Mouse (Mus musculus): ENCODE measurements around the gene Gm128. TPM values are rescaled to one million over a fixed set of nuclear protein-coding genes. Genes with fewer than 3 reads are reported as not detected.
A peak's percentile ranks its signal among the peaks of the same experiment; 100 is the strongest.
"Not testable (repeated sequence)": the region's sequence is repeated elsewhere in the genome, so short reads cannot be mapped to it uniquely, and the experiment has no call there.

Gene Gm128
- polyA plus RNA-seq, 1 experiment from 2014 or later = 0.64 TPM

DNA sequence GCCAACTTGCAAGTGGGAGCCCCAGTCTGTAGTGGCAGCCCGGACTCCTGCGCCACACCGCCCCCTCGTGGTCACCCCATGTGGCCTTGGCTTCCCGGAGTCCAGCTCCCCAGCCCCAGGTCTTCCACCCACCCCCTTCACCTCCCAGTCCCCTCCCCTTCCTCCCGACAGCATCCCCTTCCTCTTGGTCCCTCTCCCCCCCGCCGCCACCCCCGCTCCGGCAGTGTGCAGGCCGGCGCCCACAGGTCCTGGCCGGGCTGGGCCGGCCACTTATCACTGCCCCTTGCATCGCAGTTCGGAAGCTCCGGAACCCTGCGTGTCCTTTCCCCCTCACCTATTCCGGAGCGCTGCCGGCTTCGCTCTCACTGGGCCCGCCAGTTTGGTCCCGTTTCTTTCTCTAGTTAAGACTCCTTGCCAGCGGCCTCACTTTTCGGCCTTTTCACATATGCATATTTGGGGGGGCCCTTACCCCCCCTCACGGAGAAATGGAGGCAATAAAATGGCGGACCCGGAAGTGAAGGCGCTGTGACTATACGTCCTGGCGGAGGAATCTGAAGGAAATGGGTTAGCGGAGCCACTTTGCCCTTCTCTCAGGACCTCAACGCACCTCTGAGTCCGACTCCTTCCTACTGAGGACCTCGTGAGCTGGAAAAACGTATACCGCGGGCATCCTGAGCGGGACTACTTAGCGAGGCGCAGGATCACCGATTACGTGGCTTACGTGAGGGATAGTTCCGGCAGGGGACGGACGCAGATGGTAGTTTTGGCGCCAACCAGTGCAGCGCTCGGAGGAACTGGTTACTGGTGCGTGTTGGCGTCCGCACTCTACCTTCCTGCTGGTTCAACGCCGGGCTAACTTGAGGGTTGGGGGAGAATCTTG, 23.9 kb downstream of the Gm128 start, which contains the start of gene Gabpb2:
Gabpb2 (minus strand) TSS at position 662 of the 880 bp plus-strand sequence.
- no peaks in the 10 kb centered on the region for H3K9me3 ChIP-seq (replicated peaks)

DNA sequence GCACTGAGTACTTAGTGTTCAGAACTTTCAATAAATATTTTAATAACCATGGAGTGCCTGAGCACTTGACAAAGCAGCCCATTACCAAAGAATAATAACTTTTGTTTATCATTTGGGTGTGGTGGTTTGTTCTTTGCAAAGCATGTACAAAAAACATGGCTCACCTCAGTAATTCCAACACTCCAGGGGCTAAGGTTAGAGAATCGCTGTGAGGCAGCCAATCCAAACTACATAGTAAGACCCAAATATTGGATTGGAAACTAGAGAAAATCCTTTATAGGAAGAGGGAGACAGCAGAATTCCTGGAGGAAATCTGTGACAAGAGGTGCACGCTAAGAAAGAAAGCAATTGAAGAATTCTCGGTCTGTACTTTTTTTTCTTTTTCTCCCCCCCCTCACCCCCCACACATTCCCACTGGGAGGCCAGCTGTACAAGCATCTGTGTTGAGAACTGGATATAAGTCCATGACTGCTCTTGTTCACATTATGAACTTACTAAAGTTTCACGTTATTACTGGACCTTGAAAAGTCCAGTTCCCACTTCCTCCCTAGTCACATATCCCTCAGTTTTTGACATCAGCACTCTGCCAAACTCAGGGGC, 24.6 kb downstream of the Gm128 start:
- peak overlapping the region; percentile 99 for H3K27ac ChIP-seq (ENCODE audit: poor library complexity, severe bottlenecking)
- ATAC-seq (ENCODE audit: insufficient number of reproducible peaks, low FRiP score) = peak; percentile 20
- 21% methylated on average over 4 of the region's 4 CpGs for WGBS
- peaks cover 9% of the 10 kb centered on the region for H3K4me1 ChIP-seq (replicated peaks)
- peak overlapping the region; percentile 80 for H3K4me3 ChIP-seq
- H3K4me2 ChIP-seq = peak overlapping the region; percentile 71
- H3K9me3 ChIP-seq (replicated peaks) = no peaks in the 10 kb centered on the region
- peaks cover 46% of the 10 kb centered on the region for H3K36me3 ChIP-seq
- H3K27me3 ChIP-seq (replicated peaks) = no peaks in the 10 kb centered on the region
- H3K9ac ChIP-seq = peak overlapping the region; percentile 91

More for the DNA sequence above, 23.9 kb downstream of the Gm128 start, which contains the start of gene Gabpb2:
- peak within 1 kb of the TSS; percentile 80 for H3K4me3 ChIP-seq
- peak within 1 kb of the TSS; percentile 71 for H3K4me2 ChIP-seq
- peak; percentile 92 for ATAC-seq (ENCODE audit: insufficient number of reproducible peaks, low FRiP score)
- WGBS = under 1% methylated on average over 56 of the region's 56 CpGs
- H3K9ac ChIP-seq = peak within 1 kb of the TSS; percentile 91
- H3K4me1 ChIP-seq (replicated peaks) = peaks cover 9% of the 10 kb centered on the region
- H3K36me3 ChIP-seq = peaks cover 45% of the 10 kb centered on the region
- H3K27me3 ChIP-seq (replicated peaks) = no peaks in the 10 kb centered on the region
- peak within 1 kb of the TSS; percentile 99 for H3K27ac ChIP-seq (ENCODE audit: poor library complexity, severe bottlenecking)

DNA sequence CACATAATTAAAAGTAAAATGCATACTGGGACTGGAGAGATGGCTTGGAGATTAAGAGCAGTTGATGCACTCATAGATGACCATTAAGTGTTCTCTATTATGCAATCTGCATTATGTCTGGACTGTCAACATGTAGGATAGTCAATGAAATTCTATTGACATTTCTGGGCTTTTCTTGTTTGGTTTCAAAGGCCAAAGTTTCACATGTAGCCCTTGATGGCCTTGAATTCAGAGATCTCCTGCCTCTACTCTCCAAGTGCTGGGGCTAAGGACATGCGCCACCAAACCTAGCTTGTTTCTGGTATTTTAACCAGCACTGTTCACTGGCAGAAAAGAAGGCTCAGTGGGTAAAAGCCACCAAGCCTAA, 27.8 kb downstream of the Gm128 start:
- Histone ChIP-seq H3K36me3 (peaks cover 32% of the 10 kb centered on the region), H3K4me1 (replicated peaks) (peaks cover 9% of the 10 kb centered on the region), H3K27ac (ENCODE audit: poor library complexity, severe bottlenecking) (no peak overlapping the region), H3K27me3 (replicated peaks) (no peaks in the 10 kb centered on the region), H3K9me3 (replicated peaks) (no peaks in the 10 kb centered on the region), H3K4me2 (no peak overlapping the region), H3K4me3 (no peak overlapping the region), H3K9ac (no peak overlapping the region)
- ATAC-seq (ENCODE audit: insufficient number of reproducible peaks, low FRiP score) = no peak
- 97% methylated on average over 1 of the region's 1 CpGs for WGBS

DNA sequence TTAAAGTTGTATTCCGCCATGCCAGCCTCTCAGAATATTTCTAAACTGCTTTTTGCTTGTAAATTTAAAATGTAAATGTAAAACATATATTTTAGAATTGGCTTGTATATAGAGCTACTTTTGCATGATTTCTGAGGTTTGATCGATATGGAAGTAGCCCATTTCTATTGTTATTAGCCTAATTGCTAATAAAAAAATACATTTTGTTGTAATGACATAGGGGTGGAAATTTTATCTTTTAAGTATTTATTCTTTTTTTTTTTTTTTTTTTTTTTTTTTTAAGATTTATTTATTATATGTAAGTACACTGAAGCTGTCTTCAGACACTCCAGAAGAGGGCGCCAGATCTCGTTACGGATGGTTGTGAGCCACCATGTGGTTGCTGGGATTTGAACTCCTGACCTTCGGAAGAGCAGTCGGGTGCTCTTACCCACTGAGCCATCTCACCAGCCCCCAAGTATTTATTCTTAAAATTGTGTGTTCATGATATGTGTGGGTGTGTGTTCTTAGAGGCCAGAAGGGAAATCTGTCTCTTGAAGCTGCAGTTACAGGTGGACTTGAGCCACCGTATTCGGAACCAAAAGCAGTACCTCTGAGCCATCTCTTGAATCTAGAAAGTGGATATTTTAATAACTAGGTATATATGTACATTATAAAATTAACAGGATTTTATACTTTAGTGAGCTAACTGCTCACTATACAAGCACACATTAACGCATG, 28.3 kb downstream of the Gm128 start:
- not testable (repeated sequence) for H3K4me3 ChIP-seq; ATAC-seq (ENCODE audit: insufficient number of reproducible peaks, low FRiP score); H3K4me2 ChIP-seq; H3K9me3 ChIP-seq (replicated peaks); H3K9ac ChIP-seq; H3K27me3 ChIP-seq (replicated peaks); H3K27ac ChIP-seq (ENCODE audit: poor library complexity, severe bottlenecking); H3K4me1 ChIP-seq (replicated peaks)
- H3K36me3 ChIP-seq = peaks cover 37% of the 10 kb centered on the region
- WGBS = 87% methylated on average over 10 of the region's 10 CpGs

DNA sequence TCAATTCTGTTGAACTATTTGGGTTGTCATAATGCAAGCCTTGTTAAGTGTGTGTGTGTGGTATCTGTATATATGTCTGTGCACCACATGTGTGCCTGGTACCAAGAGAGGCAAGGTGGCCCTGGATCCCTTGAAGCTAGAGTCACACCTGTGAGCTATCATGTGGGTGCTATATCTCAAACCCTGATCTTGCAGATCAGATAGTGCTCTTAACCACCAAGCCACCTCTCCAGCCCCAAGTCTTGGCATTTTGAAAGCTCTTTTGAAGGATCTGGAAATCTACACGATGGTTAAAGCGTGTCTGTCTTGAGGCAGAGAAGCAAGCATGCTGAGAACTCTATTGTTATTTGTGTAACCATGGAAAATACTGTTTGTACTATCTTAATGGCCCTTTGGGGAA, 30.8 kb downstream of the Gm128 start:
- Histone ChIP-seq H3K27ac (ENCODE audit: poor library complexity, severe bottlenecking) (no peak overlapping the region), H3K9ac (no peak overlapping the region), H3K27me3 (replicated peaks) (no peaks in the 10 kb centered on the region), H3K36me3 (peaks cover 54% of the 10 kb centered on the region), H3K4me3 (no peak overlapping the region), H3K4me2 (no peak overlapping the region), H3K4me1 (replicated peaks) (no peaks in the 10 kb centered on the region), H3K9me3 (replicated peaks) (no peaks in the 10 kb centered on the region)
- no peak for ATAC-seq (ENCODE audit: insufficient number of reproducible peaks, low FRiP score)
- 76% methylated on average over 2 of the region's 2 CpGs for WGBS

DNA sequence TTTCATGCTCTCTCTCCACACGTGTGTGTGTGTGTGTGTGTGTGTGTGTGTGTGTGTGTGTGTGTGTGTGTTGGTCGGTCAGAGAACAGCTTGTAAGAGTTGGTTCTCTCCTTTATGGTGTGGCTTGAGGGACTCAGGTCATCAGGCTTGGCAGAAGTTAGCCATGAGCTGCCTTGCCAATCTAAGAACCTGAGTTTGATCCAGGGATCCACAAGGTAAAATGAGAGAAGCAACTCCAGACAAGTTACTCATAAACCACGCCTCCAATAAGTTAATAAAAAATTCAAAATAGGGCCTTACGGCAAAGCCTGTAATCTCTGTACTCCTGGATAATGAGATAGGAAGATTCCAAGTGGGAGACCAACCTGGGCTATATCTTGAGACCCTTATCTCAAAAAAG, 33.1 kb downstream of the Gm128 start:
- Histone ChIP-seq H3K36me3 (peaks cover 60% of the 10 kb centered on the region), H3K27ac (ENCODE audit: poor library complexity, severe bottlenecking) (no peak overlapping the region), H3K27me3 (replicated peaks) (no peaks in the 10 kb centered on the region), H3K4me1 (replicated peaks) (no peaks in the 10 kb centered on the region), H3K4me2 (no peak overlapping the region), H3K9ac (no peak overlapping the region), H3K9me3 (replicated peaks) (no peaks in the 10 kb centered on the region), H3K4me3 (no peak overlapping the region)
- WGBS = 88% methylated on average over 4 of the region's 4 CpGs
- no peak for ATAC-seq (ENCODE audit: insufficient number of reproducible peaks, low FRiP score)

DNA sequence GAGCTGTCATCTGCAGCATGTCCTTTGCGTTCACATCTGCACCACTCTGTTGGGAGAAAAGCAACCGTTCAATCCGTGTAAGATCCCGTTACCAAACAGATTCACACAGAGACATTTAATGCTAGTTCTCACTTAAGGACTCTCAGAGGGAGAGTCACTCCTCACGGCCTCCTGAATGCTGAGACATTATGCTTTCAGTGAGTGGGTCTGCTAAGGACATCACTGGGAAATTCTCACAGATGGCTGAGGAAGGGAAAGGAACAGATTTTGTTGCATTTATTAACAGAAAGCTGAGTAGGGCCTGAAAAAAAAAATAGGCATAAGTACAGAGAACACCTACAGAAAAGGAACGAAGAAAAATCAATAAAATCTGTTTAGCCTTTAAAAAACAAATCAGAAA, 37.5 kb downstream of the Gm128 start:
- Histone ChIP-seq H3K9ac (no peak overlapping the region), H3K4me2 (no peak overlapping the region), H3K9me3 (replicated peaks) (no peaks in the 10 kb centered on the region), H3K4me3 (no peak overlapping the region), H3K27ac (ENCODE audit: poor library complexity, severe bottlenecking) (no peak overlapping the region), H3K4me1 (replicated peaks) (no peaks in the 10 kb centered on the region), H3K36me3 (peaks cover 88% of the 10 kb centered on the region), H3K27me3 (replicated peaks) (no peaks in the 10 kb centered on the region)
- WGBS = 83% methylated on average over 6 of the region's 6 CpGs
- ATAC-seq (ENCODE audit: insufficient number of reproducible peaks, low FRiP score) = no peak

DNA sequence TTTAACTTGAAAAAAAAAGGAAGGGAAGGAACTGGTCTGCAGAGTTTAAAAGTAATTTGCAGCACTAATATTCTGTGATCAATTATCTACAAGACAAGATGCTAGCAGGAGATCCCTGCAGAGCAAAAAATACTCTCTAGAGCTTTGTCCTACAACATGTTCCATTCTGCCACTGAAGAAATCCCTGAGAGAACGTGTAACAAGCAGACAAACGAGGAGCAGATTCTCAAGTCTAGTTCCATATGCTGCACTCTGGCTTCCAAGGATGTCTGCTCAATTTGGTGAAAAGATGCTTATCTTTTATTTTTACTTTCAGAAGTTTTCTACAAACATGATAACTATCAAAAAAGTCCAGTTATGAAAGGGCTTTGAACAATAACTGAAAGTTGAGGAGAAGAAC, 40.8 kb downstream of the Gm128 start:
- no peak overlapping the region for H3K4me2 ChIP-seq
- WGBS = 83% methylated on average over 2 of the region's 2 CpGs
- H3K27ac ChIP-seq (ENCODE audit: poor library complexity, severe bottlenecking) = no peak overlapping the region
- H3K4me3 ChIP-seq = no peak overlapping the region
- no peaks in the 10 kb centered on the region for H3K4me1 ChIP-seq (replicated peaks)
- no peak for ATAC-seq (ENCODE audit: insufficient number of reproducible peaks, low FRiP score)
- peaks cover 90% of the 10 kb centered on the region for H3K36me3 ChIP-seq
- no peaks in the 10 kb centered on the region for H3K9me3 ChIP-seq (replicated peaks)
- H3K9ac ChIP-seq = no peak overlapping the region
- no peaks in the 10 kb centered on the region for H3K27me3 ChIP-seq (replicated peaks)

DNA sequence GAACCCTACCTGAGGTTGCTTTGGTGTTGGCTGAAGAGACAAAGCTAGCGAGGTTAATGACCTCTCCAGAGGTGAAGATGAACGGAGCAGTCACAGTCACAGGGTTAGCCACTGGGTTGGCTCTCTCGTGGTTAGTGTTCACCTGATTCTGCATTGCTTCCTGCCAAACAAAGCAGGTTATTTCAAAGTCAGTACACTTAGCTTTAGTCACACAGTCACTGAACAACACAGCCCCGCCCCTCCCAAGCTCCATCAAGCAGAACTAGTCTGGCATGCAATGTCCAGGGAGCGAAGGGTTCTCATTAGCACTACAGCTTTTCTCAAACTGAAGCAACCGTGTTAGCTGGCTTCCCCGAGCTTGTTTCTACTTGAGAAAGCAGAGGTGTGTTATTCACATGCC, 41.3 kb downstream of the Gm128 start:
- no peak overlapping the region for H3K27ac ChIP-seq (ENCODE audit: poor library complexity, severe bottlenecking)
- H3K9me3 ChIP-seq (replicated peaks) = no peaks in the 10 kb centered on the region
- H3K9ac ChIP-seq = no peak overlapping the region
- no peaks in the 10 kb centered on the region for H3K27me3 ChIP-seq (replicated peaks)
- no peak overlapping the region for H3K4me3 ChIP-seq
- H3K4me2 ChIP-seq = no peak overlapping the region
- no peaks in the 10 kb centered on the region for H3K4me1 ChIP-seq (replicated peaks)
- WGBS = 92% methylated on average over 7 of the region's 7 CpGs
- peaks cover 90% of the 10 kb centered on the region for H3K36me3 ChIP-seq
- ATAC-seq (ENCODE audit: insufficient number of reproducible peaks, low FRiP score) = no peak

DNA sequence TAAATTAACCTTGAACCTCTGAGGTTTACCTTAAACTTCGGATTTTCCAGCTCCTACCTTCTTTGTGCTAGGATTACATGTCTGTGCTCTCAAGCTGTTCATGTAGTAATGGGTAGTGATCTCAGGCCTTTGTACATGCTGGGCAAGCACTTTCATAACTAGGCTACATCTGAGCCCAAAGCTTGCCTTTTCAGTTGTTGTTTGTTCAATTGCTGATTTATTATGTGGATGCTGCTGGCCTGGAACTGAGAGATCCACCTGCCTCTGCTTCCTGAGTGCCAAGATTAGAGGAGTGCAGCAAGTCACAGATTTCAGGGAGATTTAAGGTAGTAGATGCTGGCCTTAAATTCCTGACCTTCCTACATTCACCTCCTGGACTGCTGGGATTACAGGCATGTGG, 42.3 kb downstream of the Gm128 start:
- H3K27me3 ChIP-seq (replicated peaks) = no peaks in the 10 kb centered on the region
- no peaks in the 10 kb centered on the region for H3K4me1 ChIP-seq (replicated peaks)
- no peak overlapping the region for H3K4me2 ChIP-seq
- H3K36me3 ChIP-seq = peaks cover 89% of the 10 kb centered on the region
- no peak overlapping the region for H3K27ac ChIP-seq (ENCODE audit: poor library complexity, severe bottlenecking)
- ATAC-seq (ENCODE audit: insufficient number of reproducible peaks, low FRiP score) = no peak
- no peak overlapping the region for H3K4me3 ChIP-seq
- 82% methylated on average over 1 of the region's 1 CpGs for WGBS
- H3K9ac ChIP-seq = no peak overlapping the region
- no peaks in the 10 kb centered on the region for H3K9me3 ChIP-seq (replicated peaks)

DNA sequence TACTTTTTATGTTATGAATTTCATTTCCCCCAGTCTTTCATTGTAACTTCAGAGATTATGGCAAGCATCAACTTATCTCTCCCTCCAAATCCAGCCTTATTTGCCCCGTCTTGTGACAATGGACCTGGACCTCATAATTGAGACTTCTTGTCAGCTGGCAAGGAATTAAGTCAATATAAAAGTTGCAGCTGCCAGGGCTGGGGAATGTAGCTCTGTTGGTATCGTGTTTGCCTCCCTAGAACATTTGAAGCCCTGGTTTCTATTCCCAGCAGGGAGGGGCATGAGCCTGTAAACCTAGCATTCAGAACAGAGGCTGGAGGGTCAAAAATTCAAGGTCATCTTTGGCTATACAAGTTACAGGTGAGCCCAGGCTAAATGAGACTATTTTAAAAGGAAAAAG, 45.6 kb downstream of the Gm128 start:
- H3K4me3 ChIP-seq = no peak overlapping the region
- no peak overlapping the region for H3K9ac ChIP-seq
- no peaks in the 10 kb centered on the region for H3K27me3 ChIP-seq (replicated peaks)
- no peak overlapping the region for H3K4me2 ChIP-seq
- H3K9me3 ChIP-seq (replicated peaks) = no peaks in the 10 kb centered on the region
- WGBS = 92% methylated on average over 2 of the region's 2 CpGs
- no peak for ATAC-seq (ENCODE audit: insufficient number of reproducible peaks, low FRiP score)
- H3K36me3 ChIP-seq = peaks cover 78% of the 10 kb centered on the region
- no peaks in the 10 kb centered on the region for H3K4me1 ChIP-seq (replicated peaks)
- H3K27ac ChIP-seq (ENCODE audit: poor library complexity, severe bottlenecking) = no peak overlapping the region
